18 mouse cellular contexts compared by ENCODE assay signal in the genomic region with DNA sequence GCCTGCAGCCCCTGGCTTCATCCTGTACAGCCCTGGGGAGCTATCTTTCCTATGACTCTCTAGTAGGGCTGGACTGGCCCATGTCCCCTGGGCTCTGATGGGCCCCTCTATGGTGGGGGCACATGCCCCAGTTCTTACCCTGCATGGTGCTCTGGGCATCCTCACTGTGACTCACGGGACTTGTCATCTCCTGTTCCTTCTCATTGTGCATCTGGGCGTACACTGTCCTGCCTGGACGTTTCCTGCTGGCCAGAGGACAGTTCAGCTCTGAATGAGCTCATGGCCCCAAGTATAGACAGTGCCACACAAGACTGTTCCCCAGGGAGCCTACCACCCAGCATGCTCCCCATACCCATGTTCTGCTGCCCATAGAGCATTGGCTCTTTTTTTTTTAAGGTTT.
"Had no signal": no experiment of that assay in that cellular context is flagged by ENCODE, and none has a peak within 500 bp of the region (broad histone marks: within the 10 kb centered on the region; RNA-seq: fewer than 3 reads in every experiment).

No protein-coding gene starts in this region.

- H3K36me3 ChIP-seq: midbrain, embryonic 15.5 days; neural tube, embryonic 12.5 days; stomach, embryonic 15.5 days had no signal

- H3K4me1 ChIP-seq: lung, embryonic 15.5 days; megakaryocyte, embryonic 14.5 days; midbrain, embryonic 15.5 days; neural tube, embryonic 12.5 days; stomach, embryonic 15.5 days had no signal

- DNase-seq: liver, postnatal 0 days; lung, adult 2 months; lung, postnatal 14 days; lung, postnatal 36 days; right cerebral cortex, postnatal 14 days; thymus, adult 2 months; thymus, postnatal 25 days; thymus, postnatal 4 days had no signal

- H3K4me3 ChIP-seq: lung, embryonic 15.5 days; megakaryocyte, embryonic 14.5 days; midbrain, embryonic 13.5 days; midbrain, embryonic 15.5 days; neural tube, embryonic 12.5 days; stomach, embryonic 15.5 days had no signal

- H3K27me3 ChIP-seq: lung, embryonic 15.5 days; midbrain, embryonic 13.5 days; midbrain, embryonic 15.5 days; neural tube, embryonic 12.5 days; stomach, embryonic 15.5 days had no signal

- H3K9me3 ChIP-seq: lung, embryonic 15.5 days; midbrain, embryonic 13.5 days; midbrain, embryonic 15.5 days; neural tube, embryonic 12.5 days; stomach, embryonic 15.5 days had no signal

- H3K4me2 ChIP-seq: lung, embryonic 15.5 days; midbrain, embryonic 11.5 days; midbrain, embryonic 13.5 days; midbrain, embryonic 15.5 days; neural tube, embryonic 12.5 days; stomach, embryonic 15.5 days had no signal

- ATAC-seq: liver, postnatal 0 days; lung, postnatal 0 days; midbrain, embryonic 13.5 days; midbrain, embryonic 15.5 days had no signal

- H3K9ac ChIP-seq: liver, postnatal 0 days; lung, embryonic 15.5 days; midbrain, embryonic 13.5 days; midbrain, embryonic 15.5 days; neural tube, embryonic 12.5 days; stomach, embryonic 15.5 days had no signal

- H3K27ac ChIP-seq: lung, embryonic 15.5 days; macrophage; midbrain, embryonic 13.5 days; midbrain, embryonic 15.5 days; neural tube, embryonic 12.5 days; stomach, embryonic 15.5 days; stomach, postnatal 0 days had no signal
